Mouse (Mus musculus): ENCODE data around the gene Olfr834. TPM values are rescaled to one million over a fixed set of nuclear protein-coding genes. Genes with fewer than 3 reads are reported as not detected.

The Olfr834 gene
- not detected in 2 replicates for polyA plus RNA-seq (2012; rRNA removed; ENCODE audit: low replicate concordance)

GRCm38 (mm10) chr9:18987690-18988089 is at the start of gene Olfr834:
Gene Olfr834, plus strand, starts transcription at chr9:18987990.

DNA sequence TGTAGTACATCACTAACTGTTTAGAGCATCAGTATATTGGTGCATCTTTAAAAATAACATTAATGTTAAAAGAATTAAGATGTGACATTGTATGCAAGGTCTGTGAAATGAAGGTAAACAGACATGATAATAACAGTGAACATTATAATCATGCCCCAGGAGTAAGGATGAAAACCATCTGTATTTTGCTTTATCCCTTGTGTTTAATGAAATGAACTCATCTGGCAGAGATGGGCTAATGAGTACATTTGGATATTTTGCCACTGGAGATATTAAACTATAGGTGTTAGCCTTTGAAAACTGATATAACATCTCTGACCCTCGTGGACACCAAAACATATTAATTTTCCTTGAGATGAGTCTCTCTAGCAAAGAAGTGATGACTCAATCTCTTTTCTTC is 44.6 kb downstream of the Olfr834 start, which contains the start of gene Olfr835:
Gene Olfr835, plus strand, starts transcription at position 301 of the 400 bp plus-strand sequence.

Other genes starting within 250 kb of the Olfr834 start
- gene Olfr24, start 224.0 kb upstream of the Olfr834 start, polyA plus RNA-seq (2012; rRNA removed; ENCODE audit: low replicate concordance) = not detected in 2 replicates
- not detected in 2 replicates for gene Olfr828, start 168.5 kb upstream of the Olfr834 start, polyA plus RNA-seq (2012; rRNA removed; ENCODE audit: low replicate concordance)
- not detected in 2 replicates for gene Olfr829, start 133.1 kb upstream of the Olfr834 start, polyA plus RNA-seq (2012; rRNA removed; ENCODE audit: low replicate concordance)
- gene Olfr830, start 113.3 kb upstream of the Olfr834 start, polyA plus RNA-seq (2012; rRNA removed; ENCODE audit: low replicate concordance) = not detected in 2 replicates
- gene Olfr832, start 50.9 kb upstream of the Olfr834 start, polyA plus RNA-seq (2012; rRNA removed; ENCODE audit: low replicate concordance) = not detected in 2 replicates
- not detected in 2 replicates for gene Olfr835, start 44.7 kb downstream of the Olfr834 start, polyA plus RNA-seq (2012; rRNA removed; ENCODE audit: low replicate concordance)
- not detected in 2 replicates for gene Olfr836, start 132.4 kb downstream of the Olfr834 start, polyA plus RNA-seq (2012; rRNA removed; ENCODE audit: low replicate concordance)
- not detected in 2 replicates for gene Olfr837, start 148.3 kb downstream of the Olfr834 start, polyA plus RNA-seq (2012; rRNA removed; ENCODE audit: low replicate concordance)
- gene Olfr839-ps1, start 189.3 kb downstream of the Olfr834 start, polyA plus RNA-seq (2012; rRNA removed; ENCODE audit: low replicate concordance) = not detected in 2 replicates

Data from duodenum, adult 2 months (tissue).